Mouse (Mus musculus) neural tube, embryonic 11.5 days (tissue): ENCODE results near the gene Iqcd. TPM values are rescaled to one million over a fixed set of nuclear protein-coding genes. Genes with fewer than 3 reads are reported as not detected.

Experiments
- ATAC-seq: fragments of 200-750 bp; cut with Nextera tagmentation; 2 replicates; pipeline ENCODE4 v1.8.0; 2017; ENCODE audit warnings: moderate number of reproducible peaks, mild to moderate bottlenecking, moderate TSS enrichment, moderate library complexity; ENCODE audit not compliant: insufficient read depth, low FRiP score, low TSS enrichment
- DNase-seq: peaks from one replicate; pipeline ENCODE4 v3.0.0-alpha.2; 2015; ENCODE audit warnings: low spot score
- H3K27ac ChIP-seq: fragments of 300-500 bp; sonication (generic); 2 replicates; pipeline ENCODE4 v1.5.1; 2014; ENCODE audit warnings: low read depth, mild to moderate bottlenecking, low read length
- H3K27me3 ChIP-seq: fragments of 300-500 bp; sonication (generic); 2 replicates; pipeline ENCODE4 v1.6.1; 2014; ENCODE audit warnings: mild to moderate bottlenecking, low read length, mixed read lengths; ENCODE audit not compliant: control insufficient read depth, insufficient read depth
- H3K36me3 ChIP-seq: fragments of 300-500 bp; sonication (generic); 2 replicates; pipeline ENCODE4 v1.6.1; 2014; ENCODE audit warnings: mild to moderate bottlenecking, low read length, moderate library complexity, mixed read lengths; ENCODE audit not compliant: control insufficient read depth, insufficient read depth
- H3K4me1 ChIP-seq: fragments of 300-500 bp; sonication (generic); 2 replicates; pipeline ENCODE4 v1.6.1; 2014; ENCODE audit warnings: low read length, mixed read lengths; ENCODE audit not compliant: control insufficient read depth, insufficient read depth
- H3K4me2 ChIP-seq: fragments of 300-500 bp; sonication (generic); 2 replicates; pipeline ENCODE4 v1.6.1; 2014; ENCODE audit warnings: low read depth, mild to moderate bottlenecking, moderate library complexity
- H3K4me3 ChIP-seq: fragments of 300-500 bp; sonication (generic); 2 replicates; pipeline ENCODE4 v1.5.1; 2014; ENCODE audit warnings: low read depth, low read length
- H3K9ac ChIP-seq: fragments of 300-500 bp; sonication (generic); 2 replicates; pipeline ENCODE4 v1.6.1; 2014; ENCODE audit warnings: mild to moderate bottlenecking, low read length
- H3K9me3 ChIP-seq: fragments of 300-500 bp; sonication (generic); 2 replicates; pipeline ENCODE4 v1.6.1; 2016; ENCODE audit warnings: low read length; ENCODE audit not compliant: control insufficient read depth
- WGBS: fragments of 180-500 bp; shearing (Covaris S2); extraction: QIAGEN DNeasy Blood & Tissue Kit; methylation state at CpG from one replicate; pipeline ENCODE4 v1.1.7; 2014; 5-methylcytosine and 5-hydroxymethylcytosine counted together
- polyA plus RNA-seq: library from polyadenylated mRNA; unstranded; fragments of >200 nt; fragmentation: Nextera tagmentation; extraction: Ambion mirVana; gene quantifications from 2 replicates; pipeline ENCODE4 v1.2.1, GENCODE M21; 2014

Gene Iqcd
- polyA plus RNA-seq, 1 experiment from 2014 or later: 0.81 TPM

- peak; percentile 70 for DNase-seq
- no peak for ATAC-seq
- H3K27me3 ChIP-seq: no peaks in the 10 kb centered on the region
- no peaks in the 10 kb centered on the region for H3K9me3 ChIP-seq
- WGBS: 6% methylated on average over 16 of the region's 16 CpGs
- peak overlapping the region; percentile 21; the same call in 1 of the 2 replicates for H3K4me2 ChIP-seq
- 0 out of 2 replicates have a peak, but pooled peaks cover 2% of the 10 kb centered on the region for H3K36me3 ChIP-seq
- no peak overlapping the region for H3K9ac ChIP-seq
- peak overlapping the region; percentile 44 for H3K27ac ChIP-seq
- H3K4me1 ChIP-seq: peaks cover 40% of the 10 kb centered on the region
- no peak overlapping the region for H3K4me3 ChIP-seq
Measured at GRCm38 (mm10) chr5:120560616-120561311, 28.1 kb upstream of the Iqcd start.

- no peak overlapping the region for H3K4me2 ChIP-seq
- no peak overlapping the region for H3K4me3 ChIP-seq
- no peak for ATAC-seq
- H3K27ac ChIP-seq: peak overlapping the region; percentile 69
- WGBS: 46% methylated on average over 28 of the region's 28 CpGs
- H3K9ac ChIP-seq: no peak overlapping the region
- peaks cover 64% of the 10 kb centered on the region for H3K4me1 ChIP-seq
- DNase-seq: peak; percentile 61
- H3K9me3 ChIP-seq: no peaks in the 10 kb centered on the region
- no peaks in the 10 kb centered on the region for H3K27me3 ChIP-seq
- no peaks in the 10 kb centered on the region for H3K36me3 ChIP-seq
Measured at GRCm38 (mm10) chr5:120562956-120563913, 25.6 kb upstream of the Iqcd start.

GRCm38 (mm10) chr5:120563914-120564311 is 24.9 kb upstream of the Iqcd start:
- 58% methylated on average over 4 of the region's 4 CpGs for WGBS
- no peaks in the 10 kb centered on the region for H3K27me3 ChIP-seq
- ATAC-seq (no peak), DNase-seq (no peak)
- H3K9me3 ChIP-seq: no peaks in the 10 kb centered on the region
- peaks cover 69% of the 10 kb centered on the region for H3K4me1 ChIP-seq
- H3K9ac ChIP-seq: no peak overlapping the region
- H3K4me2 ChIP-seq: no peak overlapping the region
- no peak overlapping the region for H3K4me3 ChIP-seq
- H3K36me3 ChIP-seq: no peaks in the 10 kb centered on the region
- no peak overlapping the region for H3K27ac ChIP-seq

GRCm38 (mm10) chr5:120565171-120565905 is 23.5 kb upstream of the Iqcd start:
- no peak overlapping the region for H3K4me2 ChIP-seq
- ATAC-seq (no peak), DNase-seq (no peak)
- no peaks in the 10 kb centered on the region for H3K9me3 ChIP-seq
- peak overlapping the region; percentile 92 for H3K27ac ChIP-seq
- H3K4me1 ChIP-seq: peaks cover 66% of the 10 kb centered on the region
- H3K4me3 ChIP-seq: no peak overlapping the region
- no peaks in the 10 kb centered on the region for H3K36me3 ChIP-seq
- H3K9ac ChIP-seq: no peak overlapping the region
- 37% methylated on average over 15 of the region's 15 CpGs for WGBS
- no peaks in the 10 kb centered on the region for H3K27me3 ChIP-seq

- H3K4me2 ChIP-seq: no peak overlapping the region
- H3K36me3 ChIP-seq: no peaks in the 10 kb centered on the region
- no peaks in the 10 kb centered on the region for H3K9me3 ChIP-seq
- H3K4me3 ChIP-seq: no peak overlapping the region
- no peaks in the 10 kb centered on the region for H3K27me3 ChIP-seq
- H3K27ac ChIP-seq: peak overlapping the region; percentile 92
- WGBS: 68% methylated on average over 5 of the region's 5 CpGs
- H3K4me1 ChIP-seq: peaks cover 62% of the 10 kb centered on the region
- 0 out of 2 replicates have a peak overlapping the region, but pooled peaks have one; percentile 8 for H3K9ac ChIP-seq
- peak; percentile 33 for DNase-seq
- peak; percentile 29; the same call in 1 of the 2 replicates for ATAC-seq
Measured at GRCm38 (mm10) chr5:120566101-120566500, 22.7 kb upstream of the Iqcd start.

GRCm38 (mm10) chr5:120566681-120567252 is 22.0 kb upstream of the Iqcd start:
- Histone ChIP-seq H3K9ac (peak overlapping the region; percentile 20; the same call in 1 of the 2 replicates), H3K9me3 (no peaks in the 10 kb centered on the region), H3K4me2 (no peak overlapping the region; the same call in 1 of the 2 replicates), H3K4me3 (no peak overlapping the region), H3K27ac (peak overlapping the region; percentile 92), H3K4me1 (peaks cover 66% of the 10 kb centered on the region), H3K36me3 (no peaks in the 10 kb centered on the region), H3K27me3 (no peaks in the 10 kb centered on the region)
- no peak for ATAC-seq
- no peak for DNase-seq
- 44% methylated on average over 9 of the region's 9 CpGs for WGBS

- H3K4me3 ChIP-seq: no peak overlapping the region
- no peaks in the 10 kb centered on the region for H3K36me3 ChIP-seq
- peak overlapping the region; percentile 20 for H3K9ac ChIP-seq
- H3K27ac ChIP-seq: peak overlapping the region; percentile 92
- H3K27me3 ChIP-seq: no peaks in the 10 kb centered on the region
- DNase-seq (peak; percentile 79), ATAC-seq (peak; percentile 53)
- no peaks in the 10 kb centered on the region for H3K9me3 ChIP-seq
- WGBS: 9% methylated on average over 21 of the region's 21 CpGs
- peaks cover 66% of the 10 kb centered on the region for H3K4me1 ChIP-seq
- H3K4me2 ChIP-seq: peak overlapping the region; percentile 14
Measured at GRCm38 (mm10) chr5:120567253-120567701, 21.5 kb upstream of the Iqcd start.

GRCm38 (mm10) chr5:120567761-120568211 is 21.0 kb upstream of the Iqcd start:
- Histone ChIP-seq H3K27ac (peak overlapping the region; percentile 92), H3K4me3 (no peak overlapping the region), H3K9me3 (no peaks in the 10 kb centered on the region), H3K9ac (peak overlapping the region; percentile 20), H3K27me3 (no peaks in the 10 kb centered on the region), H3K36me3 (no peaks in the 10 kb centered on the region), H3K4me2 (no peak overlapping the region; the same call in 1 of the 2 replicates), H3K4me1 (peaks cover 64% of the 10 kb centered on the region)
- 35% methylated on average over 14 of the region's 14 CpGs for WGBS
- ATAC-seq (no peak), DNase-seq (peak; percentile 37)
